Mouse (Mus musculus): ENCODE measurements around the gene Capn10. TPM values are rescaled to one million over a fixed set of nuclear protein-coding genes. Genes with fewer than 3 reads are reported as not detected.

Gene Capn10
- polyA plus RNA-seq, 1 experiment = 42.0 TPM

GRCm38 (mm10) chr1:92907632-92908360, 26.4 kb upstream of the Capn10 start:
- peak overlapping the region; percentile 41; the same call in 1 of the 2 replicates for H3K27ac ChIP-seq (ENCODE audit: insufficient read depth, low read length)
- H3K4me1 ChIP-seq (ENCODE audit: control insufficient read depth, insufficient read depth, low read length) = peaks cover 9% of the 10 kb centered on the region; the same call in 1 of the 2 replicates
- H3K4me3 ChIP-seq (ENCODE audit: insufficient read depth, low read length) = peak overlapping the region; percentile 57
- TF ChIP-seq CTCF (IDR thresholded peaks at IDR 0.05; ENCODE audit: extremely low read depth, insufficient read depth, low read length) (no peak), POLR2A (IDR thresholded peaks at IDR 0.05; ENCODE audit: extremely low read depth, insufficient read depth, low read length) (no peak)

- no peak for TF ChIP-seq CTCF (IDR thresholded peaks at IDR 0.05; ENCODE audit: extremely low read depth, insufficient read depth, low read length)
- no peak for TF ChIP-seq POLR2A (IDR thresholded peaks at IDR 0.05; ENCODE audit: extremely low read depth, insufficient read depth, low read length)
- Histone ChIP-seq H3K4me1 (ENCODE audit: control insufficient read depth, insufficient read depth, low read length) (peaks cover 7% of the 10 kb centered on the region; the same call in 1 of the 2 replicates), H3K4me3 (ENCODE audit: insufficient read depth, low read length) (no peak overlapping the region)
Observed at GRCm38 (mm10) chr1:92908664-92909063, 25.5 kb upstream of the Capn10 start.

GRCm38 (mm10) chr1:92909068-92909467, 25.1 kb upstream of the Capn10 start:
- TF ChIP-seq POLR2A (IDR thresholded peaks at IDR 0.05; ENCODE audit: extremely low read depth, insufficient read depth, low read length) = no peak
- TF ChIP-seq CTCF (IDR thresholded peaks at IDR 0.05; ENCODE audit: extremely low read depth, insufficient read depth, low read length) = no peak
- no peak overlapping the region for H3K4me3 ChIP-seq (ENCODE audit: insufficient read depth, low read length)
- peaks cover 7% of the 10 kb centered on the region; the same call in 1 of the 2 replicates for H3K4me1 ChIP-seq (ENCODE audit: control insufficient read depth, insufficient read depth, low read length)
- no peak overlapping the region for H3K27ac ChIP-seq (ENCODE audit: insufficient read depth, low read length)

More at GRCm38 (mm10) chr1:92908664-92909063, 25.5 kb upstream of the Capn10 start:
- H3K27ac ChIP-seq (ENCODE audit: insufficient read depth, low read length) = no peak overlapping the region

GRCm38 (mm10) chr1:92910239-92910885, 23.8 kb upstream of the Capn10 start, which contains the start of gene Rnpepl1:
TSS of gene Rnpepl1 (plus strand) at chr1:92910783.
- 0 out of 2 replicates have a peak, but pooled peaks have one; percentile 12 for TF ChIP-seq CTCF (IDR thresholded peaks at IDR 0.05; ENCODE audit: extremely low read depth, insufficient read depth, low read length)
- TF ChIP-seq POLR2A (IDR thresholded peaks at IDR 0.05; ENCODE audit: extremely low read depth, insufficient read depth, low read length) = peak; percentile 74
- Histone ChIP-seq H3K4me1 (ENCODE audit: control insufficient read depth, insufficient read depth, low read length) (peaks cover 7% of the 10 kb centered on the region; the same call in 1 of the 2 replicates), H3K27ac (ENCODE audit: insufficient read depth, low read length) (peak within 1 kb of the TSS; percentile 91), H3K4me3 (ENCODE audit: insufficient read depth, low read length) (peak within 1 kb of the TSS; percentile 58)

GRCm38 (mm10) chr1:92910925-92911720, 23.1 kb upstream of the Capn10 start:
- Histone ChIP-seq H3K4me3 (ENCODE audit: insufficient read depth, low read length) (peak overlapping the region; percentile 58), H3K4me1 (ENCODE audit: control insufficient read depth, insufficient read depth, low read length) (peaks cover 7% of the 10 kb centered on the region; the same call in 1 of the 2 replicates), H3K27ac (ENCODE audit: insufficient read depth, low read length) (peak overlapping the region; percentile 91)
- no peak for TF ChIP-seq CTCF (IDR thresholded peaks at IDR 0.05; ENCODE audit: extremely low read depth, insufficient read depth, low read length)
- TF ChIP-seq POLR2A (IDR thresholded peaks at IDR 0.05; ENCODE audit: extremely low read depth, insufficient read depth, low read length) = peak; percentile 49; the same call in 1 of the 2 replicates

- H3K4me3 ChIP-seq (ENCODE audit: insufficient read depth, low read length) = peak overlapping the region; percentile 58
- TF ChIP-seq CTCF (IDR thresholded peaks at IDR 0.05; ENCODE audit: extremely low read depth, insufficient read depth, low read length) (no peak), POLR2A (IDR thresholded peaks at IDR 0.05; ENCODE audit: extremely low read depth, insufficient read depth, low read length) (no peak)
- 0 out of 2 replicates have a peak overlapping the region, but pooled peaks have one; percentile 91 for H3K27ac ChIP-seq (ENCODE audit: insufficient read depth, low read length)
- H3K4me1 ChIP-seq (ENCODE audit: control insufficient read depth, insufficient read depth, low read length) = peaks cover 7% of the 10 kb centered on the region; the same call in 1 of the 2 replicates
Observed at GRCm38 (mm10) chr1:92911721-92912138, 22.4 kb upstream of the Capn10 start.

GRCm38 (mm10) chr1:92912286-92912685, 21.9 kb upstream of the Capn10 start:
- no peak for TF ChIP-seq CTCF (IDR thresholded peaks at IDR 0.05; ENCODE audit: extremely low read depth, insufficient read depth, low read length)
- TF ChIP-seq POLR2A (IDR thresholded peaks at IDR 0.05; ENCODE audit: extremely low read depth, insufficient read depth, low read length) = 0 out of 2 replicates have a peak, but pooled peaks have one; percentile 13
- H3K4me3 ChIP-seq (ENCODE audit: insufficient read depth, low read length) = peak overlapping the region; percentile 58
- H3K27ac ChIP-seq (ENCODE audit: insufficient read depth, low read length) = no peak overlapping the region
- peaks cover 7% of the 10 kb centered on the region; the same call in 1 of the 2 replicates for H3K4me1 ChIP-seq (ENCODE audit: control insufficient read depth, insufficient read depth, low read length)

GRCm38 (mm10) chr1:92914239-92914638, 19.9 kb upstream of the Capn10 start:
- Histone ChIP-seq H3K4me3 (ENCODE audit: insufficient read depth, low read length) (no peak overlapping the region), H3K27ac (ENCODE audit: insufficient read depth, low read length) (no peak overlapping the region), H3K4me1 (ENCODE audit: control insufficient read depth, insufficient read depth, low read length) (peaks cover 7% of the 10 kb centered on the region; the same call in 1 of the 2 replicates)
- no peak for TF ChIP-seq CTCF (IDR thresholded peaks at IDR 0.05; ENCODE audit: extremely low read depth, insufficient read depth, low read length)
- TF ChIP-seq POLR2A (IDR thresholded peaks at IDR 0.05; ENCODE audit: extremely low read depth, insufficient read depth, low read length) = no peak

GRCm38 (mm10) chr1:92914993-92915392, 19.2 kb upstream of the Capn10 start:
- peaks cover 5% of the 10 kb centered on the region; the same call in 1 of the 2 replicates for H3K4me1 ChIP-seq (ENCODE audit: control insufficient read depth, insufficient read depth, low read length)
- no peak overlapping the region for H3K4me3 ChIP-seq (ENCODE audit: insufficient read depth, low read length)
- H3K27ac ChIP-seq (ENCODE audit: insufficient read depth, low read length) = no peak overlapping the region
- TF ChIP-seq CTCF (IDR thresholded peaks at IDR 0.05; ENCODE audit: extremely low read depth, insufficient read depth, low read length) = no peak
- TF ChIP-seq POLR2A (IDR thresholded peaks at IDR 0.05; ENCODE audit: extremely low read depth, insufficient read depth, low read length) = no peak
